Mouse (Mus musculus): ENCODE data around the gene Ckb. TPM values are rescaled to one million over a fixed set of nuclear protein-coding genes. Genes with fewer than 3 reads are reported as not detected.

Gene Ckb
- 0.58 TPM for polyA plus RNA-seq (2014; fragmentation: Illumina TruSeq; extraction: RNeasy Lipid Tissue Mini Kit (QIAGEN cat#74804); ENCODE audit: low read depth, low replicate concordance)

DNA sequence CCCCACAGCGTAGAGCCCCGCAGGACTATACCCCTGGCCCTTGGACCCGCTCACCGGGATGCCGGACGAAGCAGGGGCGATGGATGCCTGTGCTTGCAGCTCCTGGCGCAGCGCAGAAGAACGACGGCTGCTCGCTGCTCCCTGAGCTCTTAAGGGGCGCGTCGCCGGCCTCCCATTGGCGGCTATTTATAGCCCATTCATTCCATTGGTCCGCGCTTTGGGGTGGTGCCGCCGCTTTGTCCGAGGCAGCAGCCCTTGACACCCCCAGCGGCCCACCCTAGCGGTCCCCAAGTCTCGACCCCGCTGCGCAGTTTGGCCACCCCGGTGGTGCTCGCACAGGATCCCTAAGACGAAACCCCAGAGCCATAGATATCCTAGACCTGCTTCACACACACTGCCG, at the start of gene Ckb:
Gene Ckb (minus strand): TSS at position 163 of the 400 bp plus-strand sequence.

DNA sequence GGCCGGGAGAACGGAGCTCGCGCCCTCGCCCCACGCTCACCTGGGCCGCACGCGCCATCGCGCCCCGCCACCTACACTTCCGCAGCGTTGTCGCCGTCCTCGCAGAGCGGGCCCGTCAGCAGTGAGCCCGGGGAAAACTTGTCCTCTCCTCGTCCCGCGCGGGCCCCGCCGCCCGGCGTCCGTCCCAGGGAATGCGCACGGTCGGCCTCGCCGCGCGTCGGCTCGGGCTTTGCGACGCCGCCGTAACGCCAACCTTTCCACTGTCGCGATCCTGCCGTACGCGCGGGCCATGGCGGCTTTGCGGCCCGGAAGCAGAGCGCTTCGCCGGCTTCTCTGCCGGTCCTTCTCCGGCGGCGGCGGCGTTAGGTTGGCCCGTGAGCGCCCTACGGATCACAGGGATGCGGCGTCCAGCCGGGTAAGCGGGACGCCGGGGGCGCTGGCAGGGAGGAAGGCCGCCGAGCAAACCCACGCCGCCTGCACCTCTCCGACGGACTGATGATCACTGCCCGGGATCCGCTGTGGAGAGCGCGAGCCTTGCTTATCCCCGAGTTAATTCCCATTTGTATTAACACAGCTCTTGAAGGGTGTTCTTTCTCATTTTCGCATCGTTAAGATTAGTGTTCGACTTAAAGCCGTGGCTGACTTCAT, 41.0 kb upstream of the Ckb start, which contains the start of the genes Bag5 and Apopt1:
Gene Bag5 (minus strand): TSS at position 254 of the 648 bp plus-strand sequence.
Gene Apopt1 (plus strand): TSS at position 258 of the 648 bp plus-strand sequence.

DNA sequence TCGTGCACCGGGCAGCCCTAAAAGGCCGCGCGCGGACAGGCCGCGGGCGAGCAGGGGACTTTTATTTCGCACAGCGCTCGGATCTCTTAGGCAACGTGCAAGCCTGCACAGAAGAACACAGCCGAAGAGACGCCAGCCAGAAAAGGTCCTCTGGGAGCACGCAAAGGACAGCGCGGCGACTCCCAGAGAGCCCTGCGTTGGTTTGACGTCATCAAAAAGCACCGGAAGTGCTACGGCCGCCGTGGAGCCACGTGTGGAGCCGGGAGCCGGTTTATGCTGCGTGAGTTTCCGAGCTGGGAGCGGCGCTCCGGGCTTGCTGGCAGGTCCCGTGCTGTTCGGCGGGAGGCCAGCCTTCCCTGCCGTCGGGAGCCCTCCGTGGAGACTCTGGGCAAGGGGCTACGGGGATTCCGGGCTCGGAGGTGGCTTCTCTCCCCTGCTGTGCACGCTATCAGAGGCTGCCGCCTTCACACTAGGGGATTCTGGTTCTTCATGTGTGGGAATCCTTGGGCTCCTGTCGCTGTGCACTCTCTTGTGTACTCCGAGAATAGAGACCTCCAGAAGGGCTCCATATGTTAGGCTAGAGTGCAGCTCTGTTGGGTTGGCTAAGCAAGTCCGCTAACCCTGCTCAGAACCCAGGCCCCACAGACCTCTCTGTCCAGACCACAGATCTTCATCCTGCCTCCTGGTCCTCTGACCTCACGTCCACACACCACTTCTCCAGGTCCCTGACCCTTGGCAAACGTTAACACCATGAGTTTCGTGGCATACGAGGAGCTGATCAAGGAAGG, 5.9 kb upstream of the Ckb start, which contains the start of gene Trmt61a:
Gene Trmt61a (plus strand): TSS at position 224 of the 788 bp plus-strand sequence.

Other genes starting within 250 kb of the Ckb start
- 2.9 TPM for gene Tnfaip2, start 229.9 kb downstream of the Ckb start, polyA plus RNA-seq (2014; fragmentation: Illumina TruSeq; extraction: RNeasy Lipid Tissue Mini Kit (QIAGEN cat#74804); ENCODE audit: low read depth, low replicate concordance)
- not detected for gene Gm266, start 186.5 kb downstream of the Ckb start, polyA plus RNA-seq (2014; fragmentation: Illumina TruSeq; extraction: RNeasy Lipid Tissue Mini Kit (QIAGEN cat#74804); ENCODE audit: low read depth, low replicate concordance)
- gene Eif5, start 134.3 kb downstream of the Ckb start, polyA plus RNA-seq (2014; fragmentation: Illumina TruSeq; extraction: RNeasy Lipid Tissue Mini Kit (QIAGEN cat#74804); ENCODE audit: low read depth, low replicate concordance): 976 TPM
- gene Mark3, start 97.8 kb downstream of the Ckb start, polyA plus RNA-seq (2014; fragmentation: Illumina TruSeq; extraction: RNeasy Lipid Tissue Mini Kit (QIAGEN cat#74804); ENCODE audit: low read depth, low replicate concordance): 266 TPM
- not detected for gene Trmt61a, start 5.8 kb upstream of the Ckb start, polyA plus RNA-seq (2014; fragmentation: Illumina TruSeq; extraction: RNeasy Lipid Tissue Mini Kit (QIAGEN cat#74804); ENCODE audit: low read depth, low replicate concordance)
- 37.5 TPM for gene Bag5, start 40.9 kb upstream of the Ckb start, polyA plus RNA-seq (2014; fragmentation: Illumina TruSeq; extraction: RNeasy Lipid Tissue Mini Kit (QIAGEN cat#74804); ENCODE audit: low read depth, low replicate concordance)
- 45.3 TPM for gene Apopt1, start 40.9 kb upstream of the Ckb start, polyA plus RNA-seq (2014; fragmentation: Illumina TruSeq; extraction: RNeasy Lipid Tissue Mini Kit (QIAGEN cat#74804); ENCODE audit: low read depth, low replicate concordance)
- gene Klc1, start 86.5 kb upstream of the Ckb start, polyA plus RNA-seq (2014; fragmentation: Illumina TruSeq; extraction: RNeasy Lipid Tissue Mini Kit (QIAGEN cat#74804); ENCODE audit: low read depth, low replicate concordance): 5.1 TPM
- gene Xrcc3, start 141.5 kb upstream of the Ckb start, polyA plus RNA-seq (2014; fragmentation: Illumina TruSeq; extraction: RNeasy Lipid Tissue Mini Kit (QIAGEN cat#74804); ENCODE audit: low read depth, low replicate concordance): 1.6 TPM
- 23.0 TPM for gene Zfyve21, start 141.8 kb upstream of the Ckb start, polyA plus RNA-seq (2014; fragmentation: Illumina TruSeq; extraction: RNeasy Lipid Tissue Mini Kit (QIAGEN cat#74804); ENCODE audit: low read depth, low replicate concordance)
- 3.4 TPM for gene Ppp1r13b, start 235.8 kb upstream of the Ckb start, polyA plus RNA-seq (2014; fragmentation: Illumina TruSeq; extraction: RNeasy Lipid Tissue Mini Kit (QIAGEN cat#74804); ENCODE audit: low read depth, low replicate concordance)

Data from adrenal gland, adult 10 weeks (tissue).